Mouse (Mus musculus): Measurements from ENCODE around the gene Nckipsd. TPM values are rescaled to one million over a fixed set of nuclear protein-coding genes. Genes with fewer than 3 reads are reported as not detected.
A peak's percentile ranks its signal among the peaks of the same experiment; 100 is the strongest.

Nckipsd gene
- total and polyA plus RNA-seq, 2 experiments from 2014 or later = 24.5 to 27.6 TPM

- 1% methylated on average over 31 of the region's 31 CpGs for WGBS
- H3K4me3 ChIP-seq (ENCODE audit: low read depth, low read length) = peak overlapping the region; percentile 80
- peak overlapping the region; percentile 88 for H3K4me2 ChIP-seq (ENCODE audit: low read depth)
- H3K9ac ChIP-seq = peak overlapping the region; percentile 88
- H3K27ac ChIP-seq (ENCODE audit: low read depth, low read length) = peak overlapping the region; percentile 89
- DNase-seq = peak; percentile 97
- ATAC-seq = peak; percentile 88
- peaks cover 6% of the 10 kb centered on the region for H3K4me1 ChIP-seq (ENCODE audit: insufficient read depth)
- no peaks in the 10 kb centered on the region for H3K27me3 ChIP-seq (ENCODE audit: insufficient read depth, low read length)
- no peaks in the 10 kb centered on the region for H3K9me3 ChIP-seq (ENCODE audit: low read length)
- no peak for TF ChIP-seq CTCF (IDR thresholded peaks at IDR 0.05; ENCODE audit: low read depth)
- H3K36me3 ChIP-seq (ENCODE audit: insufficient read depth) = peaks cover 25% of the 10 kb centered on the region
Observed at GRCm38 (mm10) chr9:108824755-108825413, 16.7 kb downstream of the Nckipsd start.

- no peak for TF ChIP-seq CTCF (IDR thresholded peaks at IDR 0.05; ENCODE audit: low read depth)
- WGBS = 2% methylated on average over 64 of the region's 70 CpGs
- Histone ChIP-seq H3K4me3 (ENCODE audit: low read depth, low read length) (peak within 1 kb of the TSS; percentile 80), H3K4me2 (ENCODE audit: low read depth) (peak within 1 kb of the TSS; percentile 88), H3K4me1 (ENCODE audit: insufficient read depth) (peaks cover 17% of the 10 kb centered on the region), H3K36me3 (ENCODE audit: insufficient read depth) (peaks cover 30% of the 10 kb centered on the region), H3K9ac (peak within 1 kb of the TSS; percentile 88), H3K27ac (ENCODE audit: low read depth, low read length) (peak within 1 kb of the TSS; percentile 89), H3K27me3 (ENCODE audit: insufficient read depth, low read length) (no peaks in the 10 kb centered on the region), H3K9me3 (ENCODE audit: low read length) (no peaks in the 10 kb centered on the region)
- DNase-seq (peak; percentile 98), ATAC-seq (peak; percentile 81)
Observed at GRCm38 (mm10) chr9:108825820-108826699, 17.9 kb downstream of the Nckipsd start, which contains the start of gene Celsr3. Gene Celsr3, plus strand, starts transcription at chr9:108826320.

DNA sequence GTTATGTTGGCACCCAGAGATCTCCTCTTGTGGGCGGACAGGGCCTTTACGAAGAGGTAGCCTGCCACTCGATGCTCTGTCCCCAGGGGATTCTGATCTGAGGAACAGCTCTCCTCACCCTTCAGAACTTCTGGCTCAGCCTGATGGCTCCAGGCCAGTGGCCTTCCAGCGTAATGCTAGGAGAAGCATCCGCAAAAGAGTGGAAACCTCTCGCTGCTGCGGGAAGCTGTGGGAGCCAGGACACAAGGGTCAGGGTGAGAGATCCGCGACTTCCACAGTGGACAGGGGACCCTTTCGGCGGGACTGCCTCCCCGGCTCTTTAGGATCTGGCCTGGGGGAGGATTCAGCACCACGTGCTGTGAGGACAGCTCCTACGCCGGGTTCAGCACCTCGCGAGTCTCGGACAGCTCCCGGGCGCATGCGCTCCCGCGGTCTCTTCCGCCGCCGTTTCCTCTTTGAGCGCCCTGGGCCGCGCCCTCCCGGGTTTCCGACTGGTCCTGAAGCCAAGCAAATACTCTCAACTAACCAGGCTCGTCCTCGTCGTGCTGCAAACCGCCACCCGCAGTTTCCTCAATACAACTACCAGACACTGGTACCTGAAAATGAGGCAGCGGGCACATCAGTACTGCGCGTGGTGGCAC, 18.7 kb downstream of the Nckipsd start:
- Histone ChIP-seq H3K4me3 (ENCODE audit: low read depth, low read length) (peak overlapping the region; percentile 80), H3K4me2 (ENCODE audit: low read depth) (peak overlapping the region; percentile 88), H3K27me3 (ENCODE audit: insufficient read depth, low read length) (no peaks in the 10 kb centered on the region), H3K36me3 (ENCODE audit: insufficient read depth) (peaks cover 31% of the 10 kb centered on the region), H3K27ac (ENCODE audit: low read depth, low read length) (peak overlapping the region; percentile 89), H3K4me1 (ENCODE audit: insufficient read depth) (peaks cover 25% of the 10 kb centered on the region), H3K9me3 (ENCODE audit: low read length) (no peaks in the 10 kb centered on the region), H3K9ac (peak overlapping the region; percentile 88)
- no peak for TF ChIP-seq CTCF (IDR thresholded peaks at IDR 0.05; ENCODE audit: low read depth)
- ATAC-seq (no peak), DNase-seq (peak; percentile 79)
- 2% methylated on average over 39 of the region's 39 CpGs for WGBS

DNA sequence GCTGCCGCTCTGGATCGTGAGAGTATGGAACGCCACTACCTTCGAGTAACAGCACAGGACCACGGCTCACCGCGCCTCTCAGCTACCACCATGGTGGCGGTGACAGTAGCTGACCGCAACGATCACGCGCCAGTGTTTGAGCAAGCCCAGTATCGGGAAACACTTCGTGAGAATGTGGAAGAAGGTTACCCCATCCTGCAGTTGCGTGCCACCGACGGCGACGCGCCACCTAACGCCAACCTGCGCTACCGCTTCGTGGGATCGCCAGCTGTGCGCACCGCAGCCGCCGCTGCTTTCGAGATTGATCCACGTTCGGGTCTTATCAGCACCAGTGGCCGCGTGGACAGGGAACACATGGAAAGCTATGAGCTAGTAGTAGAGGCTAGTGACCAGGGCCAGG, 19.3 kb downstream of the Nckipsd start:
- Histone ChIP-seq H3K9me3 (ENCODE audit: low read length) (no peaks in the 10 kb centered on the region), H3K27me3 (ENCODE audit: insufficient read depth, low read length) (no peaks in the 10 kb centered on the region), H3K9ac (peak overlapping the region; percentile 88), H3K4me3 (ENCODE audit: low read depth, low read length) (peak overlapping the region; percentile 80), H3K27ac (ENCODE audit: low read depth, low read length) (no peak overlapping the region), H3K4me2 (ENCODE audit: low read depth) (peak overlapping the region; percentile 88), H3K4me1 (ENCODE audit: insufficient read depth) (peaks cover 31% of the 10 kb centered on the region), H3K36me3 (ENCODE audit: insufficient read depth) (peaks cover 36% of the 10 kb centered on the region)
- peak; percentile 45 for DNase-seq
- no peak; the same call in 1 of the 2 replicates for TF ChIP-seq CTCF (IDR thresholded peaks at IDR 0.05; ENCODE audit: low read depth)
- ATAC-seq = no peak
- WGBS = 11% methylated on average over 34 of the region's 34 CpGs

- H3K4me3 ChIP-seq (ENCODE audit: low read depth, low read length) = no peak overlapping the region; the same call in 1 of the 2 replicates
- peak overlapping the region; percentile 88 for H3K4me2 ChIP-seq (ENCODE audit: low read depth)
- ATAC-seq (no peak), DNase-seq (no peak)
- no peaks in the 10 kb centered on the region for H3K27me3 ChIP-seq (ENCODE audit: insufficient read depth, low read length)
- H3K9ac ChIP-seq = no peak overlapping the region; the same call in 1 of the 2 replicates
- H3K9me3 ChIP-seq (ENCODE audit: low read length) = no peaks in the 10 kb centered on the region
- H3K36me3 ChIP-seq (ENCODE audit: insufficient read depth) = peaks cover 41% of the 10 kb centered on the region
- TF ChIP-seq CTCF (IDR thresholded peaks at IDR 0.05; ENCODE audit: low read depth) = no peak
- peaks cover 32% of the 10 kb centered on the region for H3K4me1 ChIP-seq (ENCODE audit: insufficient read depth)
- no peak overlapping the region for H3K27ac ChIP-seq (ENCODE audit: low read depth, low read length)
- WGBS = 68% methylated on average over 18 of the region's 18 CpGs
Observed at GRCm38 (mm10) chr9:108827906-108828305, 19.7 kb downstream of the Nckipsd start.

GRCm38 (mm10) chr9:108831637-108832036, 23.5 kb downstream of the Nckipsd start:
- 12% methylated on average over 23 of the region's 23 CpGs for WGBS
- Histone ChIP-seq H3K9me3 (ENCODE audit: low read length) (no peaks in the 10 kb centered on the region), H3K27ac (ENCODE audit: low read depth, low read length) (no peak overlapping the region), H3K4me2 (ENCODE audit: low read depth) (peak overlapping the region; percentile 53), H3K9ac (0 out of 2 replicates have a peak overlapping the region, but pooled peaks have one; percentile 28), H3K4me3 (ENCODE audit: low read depth, low read length) (peak overlapping the region; percentile 28; the same call in 1 of the 2 replicates), H3K36me3 (ENCODE audit: insufficient read depth) (peaks cover 78% of the 10 kb centered on the region), H3K27me3 (ENCODE audit: insufficient read depth, low read length) (no peaks in the 10 kb centered on the region), H3K4me1 (ENCODE audit: insufficient read depth) (peaks cover 32% of the 10 kb centered on the region)
- ATAC-seq (no peak), DNase-seq (no peak)
- TF ChIP-seq CTCF (IDR thresholded peaks at IDR 0.05; ENCODE audit: low read depth) = no peak
